20 mouse cellular contexts compared by ENCODE assay signal in the genomic region with DNA sequence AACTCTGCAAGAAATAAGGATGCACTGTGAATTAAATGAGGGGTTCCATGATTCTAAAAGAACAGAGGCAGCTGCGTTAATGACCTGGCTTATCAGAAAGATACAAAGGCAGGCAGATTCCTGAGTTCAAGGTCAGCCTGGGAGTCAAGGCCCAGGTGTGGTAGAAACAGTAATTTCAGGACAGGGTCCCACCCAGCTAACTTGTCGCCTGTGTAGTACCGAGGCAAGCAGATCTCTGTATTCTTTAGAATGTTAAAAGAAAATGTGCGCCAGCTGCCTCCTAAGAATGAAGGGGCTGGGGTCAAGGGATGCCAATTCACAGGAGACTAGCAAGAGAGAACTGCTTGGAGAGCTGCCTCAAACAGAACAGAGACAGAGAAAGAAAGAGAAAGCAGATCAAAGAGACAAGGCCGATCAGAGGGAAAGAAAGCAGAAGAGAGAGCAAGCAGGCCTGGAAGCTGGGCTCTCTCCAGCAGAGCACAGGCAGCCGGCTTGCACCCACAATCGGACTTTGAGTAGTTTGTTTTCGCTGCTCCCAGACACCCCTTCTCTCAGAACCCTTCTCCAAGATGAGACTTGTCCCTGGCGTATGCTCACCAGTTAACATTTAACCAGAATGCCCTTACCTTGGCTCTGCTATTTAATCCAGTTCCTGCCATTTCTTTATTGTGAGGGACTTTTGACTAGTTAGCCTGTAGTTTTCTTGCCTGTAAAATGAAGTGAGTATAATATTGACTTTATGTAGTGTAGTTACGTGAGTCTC. TPM values are rescaled to one million over a fixed set of nuclear protein-coding genes. Genes with fewer than 3 reads are reported as not detected.
DNase-seq lines count a peak whose midpoint lies in the region; ATAC-seq and TF ChIP-seq lines count a peak whose summit lies in the region.
"Had no signal": no experiment of that assay in that cellular context is flagged by ENCODE, and none has a peak within 500 bp of the region (broad histone marks: within the 10 kb centered on the region; RNA-seq: fewer than 3 reads in every experiment).

No protein-coding gene starts in this region.

- H3K9ac ChIP-seq in kidney, embryonic 14.5 days (ENCODE audit: low read depth, low read length): no peak overlapping the region
- H3K9ac ChIP-seq: embryonic facial prominence, embryonic 13.5 days had no signal

- H3K27ac ChIP-seq in kidney, embryonic 14.5 days (ENCODE audit: low read depth, low read length): no peak overlapping the region; the same call in 1 of the 2 replicates
- H3K27ac ChIP-seq in kidney, adult 2 months (ENCODE audit: insufficient read depth, low read depth, low read length): peak overlapping the region; percentile 92
- H3K27ac ChIP-seq: embryonic facial prominence, embryonic 13.5 days; heart, adult 2 months; hindbrain, postnatal 0 days; left cerebral cortex, adult 2 months had no signal

- H3K36me3 ChIP-seq in kidney, embryonic 14.5 days (ENCODE audit: control insufficient read depth, insufficient read depth, low read length): no peaks in the 10 kb centered on the region
- no peaks in the 10 kb centered on the region for H3K36me3 ChIP-seq in kidney, adult 2 months (ENCODE audit: control insufficient read depth, insufficient read depth, low read length)
- H3K36me3 ChIP-seq: embryonic facial prominence, embryonic 13.5 days had no signal

- ATAC-seq in kidney, embryonic 14.5 days (ENCODE audit: low FRiP score, low TSS enrichment): no peak
- ATAC-seq: forebrain, embryonic 14.5 days; hindbrain, postnatal 0 days had no signal

- no peak for TF ChIP-seq CTCF in kidney, adult 2 months (conservative IDR thresholded peaks at IDR 0.05; ENCODE audit: insufficient read depth, insufficient read length, low read depth, low read length)

- H3K4me2 ChIP-seq in kidney, embryonic 14.5 days (replicated peaks; ENCODE audit: low read depth, low read length): no peak overlapping the region
- H3K4me2 ChIP-seq: embryonic facial prominence, embryonic 13.5 days had no signal

- 72% methylated on average over 10 of the region's 10 CpGs for whole genome bisulfite sequencing in kidney, embryonic 14.5 days
- 29% methylated on average over 10 of the region's 10 CpGs for WGBS in kidney, adult 2 months

- no peaks in the 10 kb centered on the region for H3K27me3 ChIP-seq in kidney, embryonic 14.5 days (ENCODE audit: control insufficient read depth, insufficient read depth, low read length)
- H3K27me3 ChIP-seq in kidney, adult 2 months (replicated peaks; ENCODE audit: control insufficient read depth, insufficient read depth, low read length): no peaks in the 10 kb centered on the region
- H3K27me3 ChIP-seq: embryonic facial prominence, embryonic 13.5 days had no signal

- no peaks in the 10 kb centered on the region for H3K9me3 ChIP-seq in kidney, embryonic 14.5 days (ENCODE audit: control insufficient read depth, low read length)
- H3K9me3 ChIP-seq: embryonic facial prominence, embryonic 13.5 days had no signal

- TF ChIP-seq POLR2A in kidney, adult 2 months (IDR thresholded peaks at IDR 0.05; ENCODE audit: low read depth, low read length): no peak

- DNase-seq in kidney, adult 11 months: peak; percentile 36
- DNase-seq in ES-CJ7 (ENCODE audit: low read depth, low spot score): peak; percentile 71
- peak; percentile 66 for DNase-seq in kidney, adult 2 months
- DNase-seq in kidney, postnatal 14 days: peak; percentile 48
- no peak for DNase-seq in heart, adult 9 months (ENCODE audit: low spot score in 2 of 2)
- DNase-seq in right cerebral cortex, postnatal 36 days (ENCODE audit: low spot score in 2 of 2): no peak
- no peak for DNase-seq in layer of hippocampus, postnatal 10 days (ENCODE audit: low spot score in 2 of 2)
- DNase-seq: adrenal gland, adult 2 months; cerebellum, postnatal 10 days; gastrocnemius, postnatal 25 days; heart, adult 2 months; left cerebral cortex, postnatal 4 days; liver; lung, adult 18-20 months; lung, postnatal 14 days had no signal

- no peaks in the 10 kb centered on the region for H3K4me1 ChIP-seq in kidney, embryonic 14.5 days (ENCODE audit: control insufficient read depth, insufficient read depth, low read length)
- H3K4me1 ChIP-seq in kidney, adult 2 months (ENCODE audit: control insufficient read depth, insufficient read depth, low read length): peaks cover 2% of the 10 kb centered on the region; the same call in 1 of the 2 replicates
- H3K4me1 ChIP-seq: embryonic facial prominence, embryonic 13.5 days had no signal

- no peak overlapping the region for H3K4me3 ChIP-seq in kidney, embryonic 14.5 days (ENCODE audit: low read length)
- H3K4me3 ChIP-seq in kidney, adult 2 months (ENCODE audit: insufficient read depth, low read depth, low read length): no peak overlapping the region
- H3K4me3 ChIP-seq: embryonic facial prominence, embryonic 13.5 days; heart, adult 2 months; left cerebral cortex, adult 2 months had no signal

RNA-seq across cellular contexts. Expression of gene Ocrl, which starts 59.4 kb away (rescaled TPM):
- 19.0 and 22.7 TPM in 2 replicates for polyA plus RNA-seq in kidney, embryonic 14.5 days (2014; fragmentation: Nextera tagmentation; extraction: Ambion mirVana)
- polyA plus RNA-seq in kidney, adult 2 months (2012; rRNA removed): 10.2 and 10.5 TPM in 2 replicates
- total RNA-seq in layer of hippocampus, postnatal 10 days (2021): 10 to 100 TPM; 48.6 to 56.0 TPM

Comparison
In these comparisons a context has a peak if more than half of its experiments do, and no peak if none do; other contexts are left out.
1. DNase-seq: peak in kidney, adult 11 months (single experiment), ES-CJ7 (single experiment), kidney, adult 2 months (single experiment) and kidney, postnatal 14 days (single experiment); none in heart, adult 9 months (0 of 2), right cerebral cortex, postnatal 36 days (0 of 2) and layer of hippocampus, postnatal 10 days (0 of 2).